Comparison of ENCODE assay signal across 7 mouse cellular contexts in genomic region chr9:22155614-22156013, GRCm38 (mm10). TPM values are rescaled to one million over a fixed set of nuclear protein-coding genes. Genes with fewer than 3 reads are reported as not detected.
DNase-seq lines count a peak whose midpoint lies in the region; ATAC-seq and TF ChIP-seq lines count a peak whose summit lies in the region.

No protein-coding gene starts in this region.

- no peak overlapping the region for H3K9ac ChIP-seq in forebrain, embryonic 16.5 days (replicated peaks; ENCODE audit: low read depth, low read length)
- H3K9ac ChIP-seq in hindbrain, postnatal 0 days (replicated peaks; ENCODE audit: low read length): no peak overlapping the region

- H3K4me2 ChIP-seq in forebrain, embryonic 16.5 days (ENCODE audit: low read length): no peak overlapping the region
- peak overlapping the region; percentile 34; the same call in 1 of the 2 replicates for H3K4me2 ChIP-seq in hindbrain, postnatal 0 days (ENCODE audit: low read depth, low read length)

- no peak overlapping the region for H3K4me3 ChIP-seq in forebrain, embryonic 16.5 days (replicated peaks; ENCODE audit: low read length)
- H3K4me3 ChIP-seq in hindbrain, postnatal 0 days (ENCODE audit: low read length): no peak overlapping the region
- peak overlapping the region; percentile 78 for H3K4me3 ChIP-seq in megakaryocyte, embryonic 14.5 days (replicated peaks)

- WGBS in forebrain, embryonic 16.5 days: 27% methylated on average over 10 of the region's 10 CpGs
- WGBS in hindbrain, postnatal 0 days: 24% methylated on average over 10 of the region's 10 CpGs

- intact Hi-C loops in left cerebral cortex, postnatal 10 days (cut with DNase I): loop anchor here (10.0 kb wide), 1 partner anchor 249 kb away; no protein-coding TSS in a partner anchor

- DNase-seq in NIH3T3 (ENCODE audit: low read depth): peak; percentile 88
- DNase-seq in cerebellum, adult 18-20 months: peak; percentile 76 to 81
- peak; percentile 86 for DNase-seq in hindbrain, postnatal 0 days (ENCODE audit: low spot score)
- DNase-seq in left cerebral cortex, postnatal 10 days (ENCODE audit: extremely low spot score in 1 of 2, low spot score in 2 of 2): peak; percentile 66 to 70
- DNase-seq in right cerebral cortex, postnatal 36 days (ENCODE audit: low spot score in 2 of 2): peak; percentile 20 to 30

- ATAC-seq in forebrain, embryonic 16.5 days: peak; percentile 9; the same call in 1 of the 2 replicates
- ATAC-seq in hindbrain, postnatal 0 days: 0 out of 2 replicates have a peak, but pooled peaks have one; percentile 6

- no peak overlapping the region for H3K27ac ChIP-seq in forebrain, embryonic 16.5 days (ENCODE audit: low read length)
- H3K27ac ChIP-seq in hindbrain, postnatal 0 days: no peak overlapping the region

- no peaks in the 10 kb centered on the region for H3K36me3 ChIP-seq in forebrain, embryonic 16.5 days (ENCODE audit: control insufficient read depth, insufficient read depth)
- no peaks in the 10 kb centered on the region for H3K36me3 ChIP-seq in hindbrain, postnatal 0 days (ENCODE audit: insufficient read depth, low read length)
- peaks cover 10% of the 10 kb centered on the region for H3K36me3 ChIP-seq in megakaryocyte, embryonic 14.5 days (replicated peaks; ENCODE audit: low read length)

- peaks cover 19% of the 10 kb centered on the region for H3K4me1 ChIP-seq in forebrain, embryonic 16.5 days (replicated peaks; ENCODE audit: control insufficient read depth, insufficient read depth, low read length)
- 0 out of 2 replicates have a peak, but pooled peaks cover 3% of the 10 kb centered on the region for H3K4me1 ChIP-seq in hindbrain, postnatal 0 days (ENCODE audit: insufficient read depth, low read length)
- peaks cover 25% of the 10 kb centered on the region for H3K4me1 ChIP-seq in megakaryocyte, embryonic 14.5 days

- H3K27me3 ChIP-seq in forebrain, embryonic 16.5 days (replicated peaks; ENCODE audit: control insufficient read depth, insufficient read depth, low read length): no peaks in the 10 kb centered on the region
- H3K27me3 ChIP-seq in hindbrain, postnatal 0 days (ENCODE audit: insufficient read depth, low read length): no peaks in the 10 kb centered on the region
- peaks cover 9% of the 10 kb centered on the region for H3K27me3 ChIP-seq in megakaryocyte, embryonic 14.5 days (replicated peaks)

- H3K9me3 ChIP-seq in forebrain, embryonic 16.5 days (ENCODE audit: control insufficient read depth, low read length): no peaks in the 10 kb centered on the region
- H3K9me3 ChIP-seq in hindbrain, postnatal 0 days (ENCODE audit: low read length): no peaks in the 10 kb centered on the region
- H3K9me3 ChIP-seq in megakaryocyte, embryonic 14.5 days: peaks cover 4% of the 10 kb centered on the region; the same call in 1 of the 2 replicates

- peak; percentile 82 for TF ChIP-seq CTCF in hindbrain, postnatal 0 days (IDR thresholded peaks at IDR 0.05; ENCODE audit: low read depth)

RNA-seq across cellular contexts. Expression of gene Pigyl, which starts 1.0 kb away (rescaled TPM):
- polyA plus RNA-seq in forebrain, embryonic 16.5 days (2015; fragmentation: Nextera tagmentation; extraction: Ambion mirVana): 72.5 and 78.8 TPM in 2 replicates
- 20.5 and 37.1 TPM in 2 replicates for total RNA-seq in hindbrain, postnatal 0 days (2014; rRNA removed)
- 109 and 111 TPM in 2 replicates for polyA plus RNA-seq in hindbrain, postnatal 0 days (2015; fragmentation: Nextera tagmentation; extraction: Ambion mirVana)
- 10 to 100 TPM; 40.9 to 42.3 TPM for total RNA-seq in left cerebral cortex, postnatal 10 days (2021)
- polyA plus RNA-seq in megakaryocyte, embryonic 14.5 days (2012; ENCODE audit: insufficient read depth, low replicate concordance): 28.4 TPM in 1 of 2 replicates, not detected in the other

RNA-seq across cellular contexts. Expression of gene Acp5, which starts 20.1 kb away (rescaled TPM):
- polyA plus RNA-seq in forebrain, embryonic 16.5 days (2015; fragmentation: Nextera tagmentation; extraction: Ambion mirVana): 0.42 TPM in 1 of 2 replicates, not detected in the other
- total RNA-seq in hindbrain, postnatal 0 days (2014; rRNA removed): 0.18 and 1.8 TPM in 2 replicates
- 0.63 and 1.2 TPM in 2 replicates for polyA plus RNA-seq in hindbrain, postnatal 0 days (2015; fragmentation: Nextera tagmentation; extraction: Ambion mirVana)
- under 1 TPM; 0.61 to 0.75 TPM for total RNA-seq in left cerebral cortex, postnatal 10 days (2021)
- polyA plus RNA-seq in megakaryocyte, embryonic 14.5 days (2012; ENCODE audit: insufficient read depth, low replicate concordance): 7.4 and 23.8 TPM in 2 replicates

RNA-seq across cellular contexts. Expression of gene Zfp872, which starts 32.3 kb away (rescaled TPM):
- polyA plus RNA-seq in forebrain, embryonic 16.5 days (2015; fragmentation: Nextera tagmentation; extraction: Ambion mirVana): 0.29 and 0.37 TPM in 2 replicates
- 0.26 TPM in 1 of 2 replicates, not detected in the other for total RNA-seq in hindbrain, postnatal 0 days (2014; rRNA removed)
- 0.24 and 0.33 TPM in 2 replicates for polyA plus RNA-seq in hindbrain, postnatal 0 days (2015; fragmentation: Nextera tagmentation; extraction: Ambion mirVana)
- total RNA-seq in left cerebral cortex, postnatal 10 days (2021): under 1 TPM; 0.21 to 0.39 TPM
- not detected in 2 replicates for polyA plus RNA-seq in megakaryocyte, embryonic 14.5 days (2012; ENCODE audit: insufficient read depth, low replicate concordance)

RNA-seq across cellular contexts. Expression of gene Elof1, which starts 38.6 kb away (rescaled TPM):
- polyA plus RNA-seq in forebrain, embryonic 16.5 days (2015; fragmentation: Nextera tagmentation; extraction: Ambion mirVana): 147 and 168 TPM in 2 replicates
- 142 and 165 TPM in 2 replicates for total RNA-seq in hindbrain, postnatal 0 days (2014; rRNA removed)
- polyA plus RNA-seq in hindbrain, postnatal 0 days (2015; fragmentation: Nextera tagmentation; extraction: Ambion mirVana): 171 and 178 TPM in 2 replicates
- total RNA-seq in left cerebral cortex, postnatal 10 days (2021): 10 to 100 TPM; 63.0 to 63.7 TPM
- polyA plus RNA-seq in megakaryocyte, embryonic 14.5 days (2012; ENCODE audit: insufficient read depth, low replicate concordance): 75.4 and 147 TPM in 2 replicates

RNA-seq across cellular contexts. Expression of gene Cnn1, which starts 56.6 kb away (rescaled TPM):
- 0.60 and 0.78 TPM in 2 replicates for polyA plus RNA-seq in forebrain, embryonic 16.5 days (2015; fragmentation: Nextera tagmentation; extraction: Ambion mirVana)
- total RNA-seq in hindbrain, postnatal 0 days (2014; rRNA removed): 0.40 and 0.52 TPM in 2 replicates
- polyA plus RNA-seq in hindbrain, postnatal 0 days (2015; fragmentation: Nextera tagmentation; extraction: Ambion mirVana): 0.66 and 1.1 TPM in 2 replicates
- under 1 TPM; 0.20 to 0.39 TPM for total RNA-seq in left cerebral cortex, postnatal 10 days (2021)
- not detected in 2 replicates for polyA plus RNA-seq in megakaryocyte, embryonic 14.5 days (2012; ENCODE audit: insufficient read depth, low replicate concordance)

Comparison
In these comparisons a context has a peak if more than half of its experiments do, and no peak if none do; other contexts are left out.
1. DNase-seq: peak in every context shown above with its lines; median percentile 88 in NIH3T3; 86 in hindbrain, postnatal 0 days; 78 in cerebellum, adult 18-20 months; 68 in left cerebral cortex, postnatal 10 days; 25 in right cerebral cortex, postnatal 36 days.